Mouse (Mus musculus) right cerebral cortex, postnatal 10 days (tissue): ENCODE data around the gene Olfr1291-ps1.

Experiments
- DNase-seq, 2 experiments: peaks; one replicate each; pipeline ENCODE4 v3.0.0; 2021; ENCODE audit warnings: low spot score in 2 of 2

The Olfr1291-ps1 gene

GRCm38 (mm10) chr2:111496880-111497279 is at the start of gene Olfr1291-ps1:
TSS of gene Olfr1291-ps1 (plus strand) at chr2:111497180.
- no peak for DNase-seq

DNA sequence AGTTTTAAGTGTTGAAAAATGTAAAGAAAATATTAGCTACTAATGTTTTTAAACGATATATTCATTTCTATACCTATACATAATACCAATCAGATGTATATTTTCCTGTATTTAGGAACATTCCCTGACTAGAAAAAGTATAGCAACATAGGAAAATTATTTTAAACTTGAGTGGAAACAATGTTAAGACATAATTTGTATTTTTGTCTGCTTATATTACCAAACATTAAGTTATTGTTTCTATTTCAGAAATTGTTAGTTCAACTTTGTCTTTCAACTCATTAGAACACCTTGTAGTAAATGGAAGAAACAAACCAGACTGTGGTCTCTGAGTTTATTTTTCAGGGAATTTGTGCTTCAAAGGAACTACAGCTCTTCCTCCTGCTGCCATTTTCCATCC is 48.1 kb upstream of the Olfr1291-ps1 start, which contains the start of gene Olfr1287:
TSS of gene Olfr1287 (plus strand) at position 301 of the 400 bp plus-strand sequence.
- DNase-seq, result no peak

DNA sequence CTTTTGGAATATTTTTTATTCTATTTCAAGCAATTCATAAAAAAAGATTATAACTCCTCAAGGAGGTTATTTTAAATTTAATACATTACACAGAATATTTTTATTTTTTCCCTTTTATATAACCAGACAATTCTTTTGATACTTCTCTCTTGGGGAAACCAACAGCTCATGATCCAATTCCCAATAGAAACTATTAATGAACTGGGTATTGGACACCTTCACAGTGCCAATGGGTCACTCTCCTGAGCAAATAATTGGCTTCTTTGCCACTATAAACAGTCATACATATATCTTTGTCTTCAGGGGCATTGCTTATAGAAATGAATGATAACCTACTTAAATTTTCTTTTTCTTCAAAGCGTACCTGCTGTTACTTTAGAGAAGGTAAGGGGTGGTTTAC is 23.2 kb upstream of the Olfr1291-ps1 start, which contains the start of gene Olfr1288:
TSS of gene Olfr1288 (plus strand) at position 301 of the 400 bp plus-strand sequence.
- DNase-seq, result no peak

DNA sequence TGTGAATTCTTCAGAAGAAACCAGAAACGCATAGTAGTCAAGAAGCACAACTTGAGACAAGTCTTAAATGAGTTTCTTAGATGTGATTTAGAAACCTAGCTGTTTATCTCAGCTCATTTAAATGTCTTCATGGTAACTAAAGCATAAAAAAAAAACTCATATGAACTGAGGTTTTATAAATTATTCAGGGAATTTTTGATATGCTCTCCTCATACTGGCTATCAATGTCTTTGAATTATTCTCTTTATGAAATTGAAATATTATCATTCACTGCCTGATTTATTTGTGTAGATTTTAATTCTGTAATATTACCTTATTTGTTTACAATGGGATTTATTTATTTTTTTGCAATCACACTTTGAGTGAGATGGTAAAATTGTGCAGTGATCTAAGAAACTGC is 16.5 kb upstream of the Olfr1291-ps1 start, which contains the start of gene Olfr1289:
TSS of gene Olfr1289 (plus strand) at position 301 of the 400 bp plus-strand sequence.
- DNase-seq, result no peak

DNA sequence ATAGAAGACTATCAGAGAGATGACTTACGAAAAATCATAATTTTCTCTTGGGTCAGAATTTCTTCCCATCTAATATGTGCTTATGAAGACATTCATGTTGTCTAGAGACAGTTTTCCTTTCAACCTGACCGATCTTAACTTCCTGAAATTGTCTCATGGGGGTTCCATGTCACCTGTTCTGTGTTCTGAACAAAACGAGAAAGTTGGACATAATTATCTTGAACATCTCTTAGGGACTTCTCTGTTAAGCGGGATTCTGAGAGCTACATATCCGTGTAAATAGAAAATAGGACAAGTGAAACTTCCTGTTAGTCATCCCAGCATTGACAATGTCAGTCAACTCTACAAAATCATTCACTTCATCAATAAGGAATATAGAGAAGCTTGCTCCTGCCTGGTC is 3.3 kb upstream of the Olfr1291-ps1 start, which contains the start of gene Olfr1290:
TSS of gene Olfr1290 (minus strand) at position 101 of the 400 bp plus-strand sequence.
- DNase-seq, result no peak

DNA sequence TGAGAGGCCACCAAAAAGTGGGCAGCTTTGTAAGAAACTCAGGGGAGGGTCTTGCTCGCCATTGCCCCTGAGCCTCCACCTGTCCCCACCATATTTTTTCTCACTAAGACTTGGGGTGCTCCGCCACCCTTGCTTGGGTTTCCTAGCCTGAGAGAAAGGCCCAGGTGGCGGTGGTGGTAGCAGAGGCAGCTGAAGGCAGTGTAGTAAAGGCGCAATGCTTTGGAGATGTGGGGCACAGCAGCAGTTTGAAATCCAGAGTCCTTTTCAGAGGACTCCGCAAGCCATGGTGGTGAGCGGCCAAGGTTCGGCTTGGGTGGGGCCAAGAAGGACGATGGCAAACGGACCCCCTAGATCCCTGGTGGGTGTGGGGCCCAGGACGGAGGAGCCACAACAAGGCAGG is 20.5 kb downstream of the Olfr1291-ps1 start:
- no peak for DNase-seq

GRCm38 (mm10) chr2:111524903-111525302 is 27.9 kb downstream of the Olfr1291-ps1 start, which contains the start of gene Olfr1293-ps:
TSS of gene Olfr1293-ps (plus strand) at chr2:111525203.
- no peak for DNase-seq

- DNase-seq, result no peak
Observed at GRCm38 (mm10) chr2:111540191-111540590, 43.2 kb downstream of the Olfr1291-ps1 start, which contains the start of gene Olfr1294. TSS of gene Olfr1294 (minus strand) at chr2:111540291.
